Mouse (Mus musculus): ENCODE measurements at regions not wholly inside any gene's neighbourhood (a gene's known extent, or its start where the extent isn't known, plus 50 kb on each side); places are given as distances from the start of the nearest gene placed in this dataset.

DNA sequence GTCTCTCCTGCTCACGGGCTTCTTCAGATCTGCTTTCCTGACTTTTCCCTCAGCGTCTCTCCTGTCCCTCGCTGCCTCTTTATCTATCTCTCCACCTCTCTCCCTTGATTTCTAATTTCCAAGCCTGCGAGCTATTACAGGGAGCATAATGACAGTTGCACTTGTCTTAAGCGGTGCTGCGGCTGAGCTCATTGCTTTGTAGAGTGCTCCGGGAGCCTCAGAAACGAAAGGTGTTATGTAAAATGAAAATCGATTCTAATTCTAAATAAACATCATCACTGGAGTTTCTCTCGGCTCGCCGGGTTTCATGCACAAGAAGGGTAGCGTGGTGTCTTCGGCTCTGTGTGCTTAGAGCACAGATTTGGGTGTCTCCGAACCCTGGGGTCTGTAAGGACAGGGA, 371.8 kb downstream of the Vrk1 start:
- DNase-seq (ENCODE audit: low spot score in 2 of 2) = no peak

DNA sequence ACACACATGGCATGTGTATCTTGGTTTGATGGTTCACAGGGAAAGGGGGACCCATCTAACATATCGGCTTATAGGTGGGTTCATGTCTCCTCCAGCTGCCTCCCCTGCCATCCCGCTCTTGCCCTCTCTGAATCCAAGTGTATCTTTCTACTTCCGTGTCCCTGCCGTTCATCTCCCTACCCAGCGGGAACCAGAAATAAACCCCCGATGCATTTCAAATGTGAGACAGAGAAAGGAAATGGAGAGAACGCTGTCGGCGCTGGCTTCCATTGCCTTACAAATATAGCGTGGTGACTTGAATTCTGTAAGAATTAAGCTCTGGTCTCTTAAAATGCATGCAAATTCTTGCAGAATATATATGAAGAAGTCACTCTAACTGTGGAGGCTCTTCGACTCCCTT, 379.2 kb downstream of the Vrk1 start:
- DNase-seq (ENCODE audit: low spot score in 2 of 2) = no peak

DNA sequence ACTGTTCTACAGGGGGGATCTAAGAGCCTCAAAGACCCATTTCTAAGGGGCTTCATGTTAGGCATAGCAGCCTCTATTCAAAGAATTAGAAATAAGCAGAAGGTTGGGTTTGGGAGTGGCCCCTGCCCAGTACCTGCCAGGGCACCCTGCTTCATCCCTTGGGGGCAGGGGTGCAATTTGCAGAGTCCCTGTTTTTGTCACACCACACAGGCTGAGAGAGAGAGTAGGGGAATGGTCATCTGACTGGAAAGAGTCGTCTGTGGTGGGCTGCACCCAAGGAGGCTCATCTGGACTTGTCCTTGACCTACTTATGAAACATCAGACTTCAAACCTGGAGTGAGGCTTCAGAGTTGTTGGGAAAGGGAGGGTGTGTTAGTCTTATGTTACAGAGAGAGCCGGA, 382.3 kb downstream of the Vrk1 start:
- no peak for DNase-seq (ENCODE audit: low spot score in 2 of 2)

DNA sequence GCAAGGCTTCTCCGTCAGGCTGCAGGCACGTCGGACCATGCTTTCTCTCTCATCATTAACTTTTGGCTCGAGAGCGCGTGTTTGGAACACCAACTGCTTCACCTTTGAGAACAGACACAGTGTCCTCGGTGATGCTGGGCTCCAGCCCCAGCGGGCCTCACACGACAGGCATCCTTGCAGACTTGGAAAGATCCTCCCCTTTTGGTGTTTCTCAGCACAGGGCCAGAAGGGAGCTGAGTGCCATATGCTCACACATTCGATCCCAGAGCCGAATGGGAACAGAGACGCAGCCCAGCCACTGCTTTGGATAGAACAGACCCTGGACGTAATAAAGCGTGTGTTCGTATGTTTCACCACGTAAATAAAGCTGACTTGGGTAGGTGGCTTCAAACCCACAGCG, 389.1 kb downstream of the Vrk1 start:
- no peak for DNase-seq (ENCODE audit: low spot score in 2 of 2)

DNA sequence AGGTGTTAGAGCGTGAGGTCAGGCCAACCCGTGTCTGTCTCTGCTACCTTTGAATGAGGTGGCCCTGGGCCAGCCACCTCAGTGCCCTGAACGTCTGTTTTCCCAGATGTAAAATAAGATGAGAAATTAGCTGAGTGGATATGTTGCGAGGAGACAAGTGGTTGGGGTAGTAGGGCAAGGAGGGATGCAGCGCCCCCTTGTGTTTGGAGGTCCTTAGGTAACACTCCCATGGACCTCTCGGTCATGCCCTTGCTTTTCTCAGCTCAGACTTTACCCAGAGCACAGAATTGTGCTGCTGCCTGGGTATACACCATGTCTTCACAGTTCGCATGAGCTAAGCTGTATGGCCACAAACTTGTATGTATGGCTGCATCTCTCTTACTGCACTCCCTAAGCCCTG, 401.0 kb downstream of the Vrk1 start:
- DNase-seq (ENCODE audit: low spot score in 2 of 2) = no peak

DNA sequence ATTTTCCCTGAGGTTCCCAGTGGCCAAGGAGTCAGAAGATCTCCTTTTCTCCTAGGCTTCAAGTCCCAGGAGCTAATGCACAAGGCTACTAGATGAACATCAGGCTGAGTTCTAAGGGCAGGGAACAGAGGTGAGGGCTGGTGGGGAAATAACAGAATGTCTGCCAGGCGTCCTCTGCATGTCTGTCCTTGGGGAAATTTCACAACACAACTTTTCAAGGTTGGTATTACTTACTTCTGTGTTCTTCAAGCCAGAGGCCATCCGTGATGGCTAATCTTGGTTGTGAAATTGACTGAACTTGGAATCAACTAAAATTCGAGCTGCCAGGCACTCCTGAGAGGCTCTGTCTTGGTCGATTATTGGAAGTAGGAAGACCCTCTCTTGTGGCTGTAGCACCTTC, 416.6 kb downstream of the Vrk1 start:
- DNase-seq (ENCODE audit: low spot score in 2 of 2) = no peak

DNA sequence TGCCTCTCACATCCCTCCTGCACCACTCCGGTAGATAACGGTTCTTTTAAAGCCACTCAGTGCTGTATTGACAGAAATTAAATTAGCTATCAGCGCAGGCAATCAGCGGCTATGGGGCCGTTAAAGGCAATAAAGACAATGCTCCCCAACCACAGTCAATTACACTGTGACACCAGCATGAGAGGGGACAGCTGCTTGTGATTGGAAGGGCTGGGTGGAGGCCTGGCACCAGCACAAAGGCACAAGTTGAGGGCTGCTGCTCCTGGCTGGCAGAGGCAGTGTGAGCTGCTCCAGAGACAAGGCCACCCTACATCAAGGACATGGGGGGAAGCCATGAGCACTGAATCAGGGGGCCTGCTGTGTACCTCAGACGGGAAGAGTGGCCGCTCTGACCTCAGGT, 420.0 kb downstream of the Vrk1 start:
- DNase-seq (ENCODE audit: low spot score in 2 of 2) = no peak

DNA sequence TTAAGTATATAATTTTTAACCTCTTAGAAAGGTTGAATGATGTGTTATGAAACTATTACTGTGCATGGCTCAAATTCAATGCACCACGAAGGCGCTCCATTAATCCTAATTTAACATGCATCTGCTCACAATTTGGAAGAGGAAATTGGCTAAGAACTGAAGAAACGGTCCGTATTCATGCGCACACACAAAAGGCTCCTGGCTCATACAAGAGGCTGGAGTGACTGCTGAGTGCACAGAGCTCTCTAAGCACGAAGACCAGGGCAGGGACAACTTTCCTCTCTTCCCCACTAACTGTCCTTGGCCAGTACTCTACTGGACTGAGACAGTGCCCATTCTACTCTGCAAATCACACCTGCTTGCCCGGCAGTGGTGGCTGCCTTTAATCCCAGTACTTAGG, 435.1 kb downstream of the Vrk1 start:
- no peak for DNase-seq (ENCODE audit: low spot score in 2 of 2)

DNA sequence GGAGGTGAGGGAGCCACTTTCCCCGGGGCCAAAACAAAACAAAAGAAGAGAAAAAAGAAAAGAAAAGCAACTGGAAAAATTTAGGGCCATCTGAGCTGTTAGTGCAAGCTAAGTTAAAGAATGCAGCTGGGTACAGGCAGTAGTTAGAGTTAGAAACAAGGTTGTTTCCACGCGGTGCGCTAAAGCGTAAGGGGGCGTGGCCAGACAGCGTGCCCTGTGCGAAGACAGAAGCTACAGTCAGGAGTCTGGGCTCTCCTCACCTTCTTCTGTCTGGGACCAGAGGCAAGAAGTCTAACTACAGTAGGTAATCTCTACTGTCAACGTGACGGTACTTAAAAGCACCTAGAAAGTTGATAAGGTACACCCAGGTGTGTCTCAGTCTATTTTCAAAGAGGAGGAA, 435.9 kb downstream of the Vrk1 start:
- no peak for DNase-seq (ENCODE audit: low spot score in 2 of 2)

DNA sequence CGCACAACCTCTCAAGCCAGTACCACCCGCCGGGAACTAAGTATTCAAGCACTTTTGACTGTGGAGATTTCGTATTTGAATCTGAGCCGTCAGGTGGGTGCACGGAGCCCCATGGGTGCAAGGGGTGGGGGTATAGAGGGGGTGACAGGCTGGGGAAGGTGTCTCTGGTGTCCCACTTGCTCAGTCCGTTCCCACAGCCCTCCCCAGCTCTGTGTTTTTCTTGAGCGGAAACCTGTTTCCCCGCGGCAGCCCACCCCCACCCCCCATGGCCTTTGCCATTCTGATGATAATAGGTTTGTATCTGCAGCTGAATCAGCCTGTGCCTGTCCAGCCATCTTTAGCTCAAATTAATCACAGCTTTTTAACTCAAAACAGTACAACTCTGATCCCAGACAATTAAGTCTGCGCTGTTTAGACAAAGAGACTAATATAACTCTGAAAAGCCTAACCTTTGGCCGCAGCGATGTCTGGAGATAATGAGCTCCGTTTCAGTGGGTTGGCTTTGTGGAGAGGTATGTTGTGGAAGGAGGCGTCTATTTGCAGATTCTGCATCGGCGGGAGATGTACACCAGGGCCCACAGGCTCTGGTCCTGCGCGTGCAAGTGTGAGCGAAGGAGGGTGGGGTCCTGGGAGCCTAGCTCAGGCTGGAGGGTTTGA, 437.0 kb downstream of the Vrk1 start:
- no peak for DNase-seq (ENCODE audit: low spot score in 2 of 2)

DNA sequence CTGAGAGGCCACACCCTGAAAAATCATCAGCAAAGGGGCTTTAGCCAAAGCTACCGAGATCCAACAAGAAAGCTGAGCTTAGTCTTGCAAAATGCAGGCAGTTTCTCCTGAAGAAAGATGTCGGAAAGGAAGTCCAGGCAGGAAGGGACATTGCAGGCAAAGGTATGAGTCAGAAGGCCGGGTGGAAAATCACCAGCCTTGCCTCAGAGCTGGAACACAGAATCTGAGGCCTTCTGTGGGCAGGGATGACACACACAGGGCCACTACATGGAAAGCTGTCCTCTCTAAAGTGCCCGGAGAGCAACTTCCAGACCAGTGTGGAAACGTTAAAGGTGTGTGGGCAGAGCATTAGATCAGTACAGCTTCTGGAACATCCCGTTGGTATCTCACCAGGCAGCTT, 438.5 kb downstream of the Vrk1 start:
- no peak for DNase-seq (ENCODE audit: low spot score in 2 of 2)

DNA sequence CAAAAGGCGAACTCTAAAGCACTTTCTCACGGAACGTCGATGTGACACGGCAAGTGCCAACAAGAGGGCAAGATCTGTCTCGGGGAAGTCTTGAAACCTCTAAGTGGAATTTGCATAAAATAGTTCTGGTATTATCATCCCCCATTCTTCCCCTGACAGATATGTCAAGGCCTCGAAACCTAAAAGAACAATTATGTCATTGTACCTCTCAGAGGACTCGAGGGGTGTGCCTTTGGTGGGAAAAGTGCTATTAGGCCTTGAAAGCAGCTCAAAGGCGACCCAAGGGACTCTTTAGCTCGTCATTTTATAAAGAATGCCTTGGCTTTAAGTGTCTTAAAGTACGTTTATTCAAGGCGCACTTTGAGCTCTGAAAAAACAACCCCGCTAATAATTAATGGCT, 443.5 kb downstream of the Vrk1 start:
- no peak for DNase-seq (ENCODE audit: low spot score in 2 of 2)

DNA sequence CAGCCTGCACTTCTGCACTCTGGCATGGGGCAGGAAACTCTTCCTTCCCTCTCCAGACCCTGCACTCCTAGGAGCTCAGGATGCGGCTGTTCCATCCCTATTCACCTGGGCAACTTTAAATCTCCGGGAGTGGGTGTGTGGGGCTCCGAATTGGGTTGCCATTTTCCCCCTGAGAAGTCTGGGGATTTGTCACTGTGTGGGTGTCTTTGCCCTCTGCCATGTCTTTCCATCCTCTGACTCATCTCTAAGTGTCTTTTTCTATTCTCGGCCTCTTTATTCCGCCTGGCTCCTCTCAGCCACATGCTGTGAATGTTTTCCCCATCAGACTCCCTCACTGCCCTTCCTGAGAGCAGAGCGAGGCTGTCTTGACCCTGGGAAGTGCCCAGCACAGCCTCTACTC, 448.2 kb downstream of the Vrk1 start:
- no peak for DNase-seq (ENCODE audit: low spot score in 2 of 2)

DNA sequence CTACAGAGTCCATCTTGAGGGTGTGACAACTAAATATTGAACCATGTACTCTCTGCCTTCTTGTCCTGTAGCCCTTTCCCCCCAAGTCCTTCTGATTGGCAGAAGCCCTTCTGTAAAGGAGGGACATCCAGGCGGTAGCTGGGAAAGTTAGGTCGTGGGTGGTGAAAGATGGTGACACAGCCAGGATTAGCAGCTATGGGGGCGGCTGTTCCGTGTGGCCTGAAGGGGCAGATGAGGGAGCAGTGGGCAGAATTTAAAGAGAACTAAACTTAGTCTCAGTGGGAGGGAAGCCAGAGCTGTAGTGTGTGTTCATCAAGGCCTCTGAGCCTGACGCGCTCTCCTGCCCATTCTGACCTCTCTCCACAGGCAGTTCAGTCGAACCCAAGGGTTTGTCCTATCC, 450.6 kb downstream of the Vrk1 start:
- no peak for DNase-seq (ENCODE audit: low spot score in 2 of 2)

DNA sequence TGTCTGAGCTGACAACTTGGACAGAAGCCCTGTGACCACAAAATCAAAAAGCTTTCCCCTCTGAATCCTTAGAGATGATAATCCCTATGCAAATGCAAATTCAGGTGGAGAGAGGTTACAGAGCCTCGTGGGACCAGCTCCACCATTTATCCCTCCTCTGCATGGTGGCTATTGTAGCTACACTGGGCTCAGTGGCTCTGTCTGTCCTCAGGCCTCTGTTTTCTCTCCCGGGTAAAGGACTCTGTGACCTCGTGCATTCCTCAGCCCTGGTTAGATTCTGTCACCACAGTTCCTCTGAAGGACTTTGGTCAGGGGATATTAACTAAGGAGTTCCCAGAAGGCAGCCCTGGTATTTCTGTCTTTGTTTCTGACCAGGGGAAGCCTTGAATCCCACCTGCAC, 452.3 kb downstream of the Vrk1 start:
- no peak for DNase-seq (ENCODE audit: low spot score in 2 of 2)

DNA sequence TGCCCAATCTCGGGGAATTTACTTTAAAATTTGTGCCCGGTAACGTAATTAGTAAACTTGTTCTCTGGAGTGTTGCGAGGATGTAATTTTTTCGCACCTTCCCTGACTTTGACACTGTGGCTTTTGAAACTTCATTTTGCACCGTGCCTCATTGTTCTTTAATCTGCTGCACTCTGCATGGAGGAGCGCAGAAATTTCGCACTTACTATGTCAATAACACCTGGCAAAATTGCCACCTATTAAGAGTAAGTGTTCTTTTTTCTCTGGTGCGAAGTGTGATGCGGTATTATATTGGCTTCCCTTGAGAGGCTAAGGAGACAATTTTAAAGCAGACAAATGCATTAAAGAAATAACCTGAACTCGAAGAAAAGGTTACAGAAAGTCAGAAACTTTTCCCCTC, 454.7 kb downstream of the Vrk1 start:
- DNase-seq (ENCODE audit: low spot score in 2 of 2) = no peak

DNA sequence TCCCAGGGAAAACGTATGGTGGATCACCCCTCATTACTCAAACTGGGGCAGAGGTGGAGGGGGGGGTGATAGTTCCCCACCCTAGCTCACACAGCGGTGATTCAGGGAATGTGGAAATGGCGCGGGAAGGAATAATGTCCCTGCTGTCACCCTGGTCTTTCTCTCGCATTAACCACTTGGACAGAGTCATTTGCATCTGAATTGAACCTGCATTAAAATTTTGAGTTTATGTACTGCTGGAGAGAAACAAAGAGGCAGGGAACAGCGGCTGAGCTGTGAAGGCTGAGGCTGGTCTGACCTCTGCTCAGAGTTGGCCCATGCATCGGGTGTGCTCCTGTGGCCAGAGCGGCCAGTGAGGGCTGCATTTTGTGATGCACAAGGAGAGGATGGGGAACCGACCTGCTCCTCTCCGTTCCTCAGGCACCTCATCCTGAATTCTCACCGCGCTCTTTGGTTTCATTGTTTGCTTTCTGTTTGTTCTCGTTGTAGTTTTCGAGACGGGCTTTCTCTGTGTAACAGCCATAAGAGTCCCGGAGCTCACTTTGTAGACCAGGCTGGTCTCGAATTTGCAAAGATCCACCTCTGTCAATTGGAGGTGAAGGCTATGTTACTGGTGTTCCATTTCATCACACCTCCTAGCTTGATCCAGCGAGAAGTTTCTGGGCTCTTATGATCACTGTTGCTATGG, 458.3 kb downstream of the Vrk1 start:
- no peak for DNase-seq (ENCODE audit: low spot score in 2 of 2)

DNA sequence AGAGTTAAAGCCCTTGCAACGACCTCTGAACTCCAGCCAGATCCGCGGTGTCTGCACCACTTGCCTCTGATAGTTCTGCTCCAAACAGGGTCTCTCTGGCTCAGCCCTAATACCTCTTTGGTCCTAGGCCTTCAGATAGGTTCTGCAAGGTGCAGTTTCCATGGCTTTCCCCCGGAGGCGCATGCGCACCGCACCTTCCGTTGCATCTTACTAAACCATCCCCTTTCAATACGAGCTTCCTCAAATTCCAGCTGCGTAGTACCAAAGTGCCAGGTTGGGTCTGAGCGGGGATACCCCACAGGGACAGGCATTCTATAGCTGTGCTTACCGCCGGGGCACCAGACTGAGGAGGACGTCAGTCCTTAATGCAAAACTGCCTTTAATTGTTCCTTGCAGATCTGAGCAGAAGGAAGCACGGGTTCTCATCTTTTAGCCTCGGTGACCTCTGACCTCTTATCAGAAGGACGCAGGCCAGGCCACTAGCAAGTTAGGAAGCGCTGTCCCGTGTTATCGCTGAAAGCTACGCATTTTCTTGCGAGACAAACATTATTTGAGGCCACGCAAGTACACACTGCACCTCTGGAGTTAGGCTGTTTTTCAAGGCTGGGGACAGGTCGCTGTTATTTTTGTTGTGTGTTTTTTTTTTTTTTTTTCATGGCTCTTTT, 464.6 kb downstream of the Vrk1 start:
- no peak for DNase-seq (ENCODE audit: low spot score in 2 of 2)

DNA sequence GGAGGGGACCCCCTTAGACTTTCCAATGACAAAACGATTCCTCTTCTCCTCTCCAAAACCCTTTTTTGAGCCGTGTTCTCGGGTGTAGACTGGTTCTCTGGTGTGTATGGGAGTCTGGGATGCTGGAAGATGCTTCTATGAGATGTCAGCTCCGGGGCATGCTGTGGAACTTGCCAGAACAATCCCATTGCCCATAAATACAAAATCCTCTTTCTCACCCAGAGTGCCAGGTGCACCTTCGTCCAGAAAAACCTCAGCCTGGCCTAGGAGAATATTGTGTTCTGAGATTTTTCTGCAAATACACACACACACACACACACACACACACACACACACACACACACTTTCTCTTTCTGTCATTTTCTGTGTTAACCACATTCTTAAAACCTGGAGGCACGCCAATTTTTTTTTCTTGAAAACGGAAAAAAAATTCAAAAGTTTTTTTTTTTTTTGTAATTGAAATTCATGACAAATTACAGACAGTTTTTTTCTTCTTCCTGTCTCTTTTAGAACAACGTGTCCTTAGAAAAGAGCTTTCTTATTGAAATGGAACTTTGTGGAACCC, 465.5 kb downstream of the Vrk1 start:
- DNase-seq (ENCODE audit: low spot score in 2 of 2) = no peak

DNA sequence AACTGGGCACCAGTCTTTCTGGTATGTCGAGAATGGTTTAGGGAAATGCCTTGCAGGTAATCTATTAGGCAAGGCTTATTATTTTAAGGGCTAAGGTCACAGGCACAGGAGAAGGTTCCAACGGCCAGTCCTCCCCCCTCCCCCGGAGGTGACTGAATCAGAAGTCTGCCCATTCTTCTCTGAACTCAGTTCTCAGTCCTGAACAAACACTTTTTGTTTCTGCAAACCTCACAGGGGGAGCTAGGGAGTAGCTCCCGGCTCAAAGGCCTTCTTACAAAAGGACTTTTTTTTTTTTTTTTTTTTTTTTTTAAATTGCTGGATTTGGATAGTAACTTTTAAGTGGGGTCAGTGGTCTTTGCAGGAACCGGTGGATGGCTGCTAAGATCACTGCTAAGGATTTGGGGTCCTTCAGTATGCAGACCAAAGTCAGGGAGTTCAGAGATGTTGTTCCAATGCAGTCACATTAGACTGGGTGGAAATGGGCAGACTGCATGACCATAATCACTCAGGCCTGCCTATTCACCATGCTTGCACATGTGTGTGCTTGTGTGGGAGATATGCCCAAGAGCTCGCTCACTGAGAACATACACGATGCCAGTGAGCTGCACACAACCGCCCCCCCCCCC, 467.1 kb downstream of the Vrk1 start:
- no peak for DNase-seq (ENCODE audit: low spot score in 2 of 2)

DNA sequence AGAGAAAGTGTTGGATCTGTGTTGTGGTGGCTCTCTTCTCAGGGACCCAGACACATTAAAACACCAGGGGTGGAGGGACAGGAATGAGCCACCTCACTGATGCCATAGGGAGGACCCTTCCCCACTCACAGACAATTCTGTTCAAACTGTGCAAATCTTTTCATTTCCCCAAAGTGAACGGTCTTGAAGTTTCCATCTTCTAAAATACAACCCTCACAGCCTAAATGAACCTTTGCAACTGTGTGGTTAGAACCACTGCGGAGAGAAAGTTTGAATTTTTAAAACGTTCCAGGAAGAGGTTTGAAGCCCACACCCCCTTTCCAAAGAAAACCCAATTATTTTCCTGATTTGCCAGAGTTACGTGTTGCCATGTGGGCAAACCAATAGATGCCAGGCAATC, 467.7 kb downstream of the Vrk1 start:
- DNase-seq (ENCODE audit: low spot score in 2 of 2) = no peak

DNA sequence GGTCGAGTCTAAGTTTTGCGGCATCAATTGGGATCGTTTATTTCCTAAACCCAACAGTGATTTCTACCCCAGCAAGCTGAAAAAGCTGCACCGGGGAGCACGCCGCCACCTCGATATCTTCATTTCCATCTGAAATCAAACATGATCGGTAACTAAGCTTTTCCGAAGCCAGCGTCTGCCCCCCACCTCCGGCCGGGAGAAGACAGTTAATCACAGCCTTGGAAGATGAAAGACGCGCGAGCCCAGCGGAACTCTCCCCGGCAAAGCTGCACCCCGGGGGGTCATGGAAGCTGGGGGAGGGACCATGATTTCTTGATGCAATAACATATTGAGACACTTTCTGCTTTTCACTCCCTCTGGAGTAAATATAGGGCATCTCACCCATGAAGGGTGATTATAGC, 468.4 kb downstream of the Vrk1 start:
- DNase-seq (ENCODE audit: low spot score in 2 of 2) = no peak
